Mouse (Mus musculus): Measurements from ENCODE around the gene Lamb3.

DNA sequence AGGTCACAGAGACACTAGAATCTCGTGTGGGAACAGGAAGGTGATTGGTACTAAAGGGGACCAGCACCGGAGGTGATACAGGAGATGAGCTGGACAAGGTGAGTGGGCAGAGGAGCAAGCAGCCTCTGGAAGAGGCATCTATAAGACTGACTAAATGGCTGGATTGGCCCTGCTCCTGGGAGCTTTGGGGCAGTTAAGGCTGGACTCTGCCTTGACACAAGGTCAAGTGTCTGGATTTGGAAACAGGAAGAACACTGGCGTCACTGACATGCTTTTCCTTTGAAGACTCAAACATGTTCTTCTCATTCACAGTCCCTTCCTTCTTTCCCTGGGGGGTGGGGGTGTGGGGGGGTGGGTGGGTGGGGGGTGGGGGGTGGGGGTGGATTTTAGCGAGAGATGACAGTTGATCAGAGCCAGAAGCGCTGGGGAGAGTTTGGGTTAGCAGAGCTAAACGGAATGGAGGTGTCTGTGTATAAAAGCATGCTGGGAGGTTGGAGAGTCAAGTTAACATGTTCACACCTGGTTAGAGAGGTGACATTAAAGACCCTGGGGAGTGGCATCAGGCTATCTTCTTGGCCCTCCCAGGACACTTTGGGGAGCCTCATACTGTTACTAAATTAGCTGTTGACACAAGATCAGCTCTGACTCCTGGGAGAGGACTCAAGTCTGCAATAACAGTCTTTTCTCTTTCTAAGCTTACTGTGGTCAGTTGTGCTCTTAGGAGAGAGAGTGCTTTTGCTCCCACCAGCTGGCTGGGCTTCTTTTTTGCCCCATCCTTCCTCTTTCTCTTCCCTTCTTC is 63.7 kb downstream of the Lamb3 start:
- TF ChIP-seq CTCF (IDR thresholded peaks at IDR 0.05; ENCODE audit: extremely low read depth, insufficient read depth, insufficient read length, insufficient replicate concordance) (no peak), POLR2A (IDR thresholded peaks at IDR 0.05; ENCODE audit: low read depth, low read length) (no peak)

All from spleen, adult 2 months (tissue).